Mouse (Mus musculus) cerebellum, adult 2 months (tissue): ENCODE measurements around the gene Fen1. TPM values are rescaled to one million over a fixed set of nuclear protein-coding genes. Genes with fewer than 3 reads are reported as not detected.
A peak's percentile ranks its signal among the peaks of the same experiment; 100 is the strongest.

Experiments
- DNase-seq, 2 experiments: peaks; one replicate each; pipeline ENCODE4 v3.0.0; 2021
- H3K27ac ChIP-seq: fragments of 200-500 bp; 2 replicates; pipeline ENCODE4 v1.5.1; 2012; ENCODE audit warnings: low read length, control low read depth, inconsistent platforms; ENCODE audit not compliant: insufficient read depth
- H3K27me3 ChIP-seq: fragments of 200-500 bp; 2 replicates; pipeline ENCODE4 v1.6.1; 2012; ENCODE audit warnings: inconsistent platforms, mild to moderate bottlenecking, low read length, moderate library complexity; ENCODE audit not compliant: control insufficient read depth, insufficient read depth
- H3K4me1 ChIP-seq: fragments of 200-500 bp; 2 replicates; pipeline ENCODE4 v1.6.1; 2011; ENCODE audit warnings: low read length; ENCODE audit not compliant: control insufficient read depth, insufficient read depth
- H3K4me3 ChIP-seq: fragments of 200-500 bp; replicated peaks from 2 replicates; pipeline ENCODE3; 2011; ENCODE audit warnings: mild to moderate bottlenecking, low read depth, low read length, control low read depth; ENCODE audit not compliant: insufficient read depth
- CTCF ChIP-seq: fragments of 200-500 bp; IDR thresholded peaks from 2 replicates; pipeline ENCODE4 v1.5.1; 2011; ENCODE audit warnings: low read depth, mild to moderate bottlenecking, control low read depth, low read length, moderate library complexity, borderline replicate concordance; ENCODE audit not compliant: insufficient read depth
- POLR2A ChIP-seq: fragments of 200-500 bp; IDR thresholded peaks from 2 replicates; pipeline ENCODE4 v1.6.1; 2011; ENCODE audit warnings: low read length, control low read depth, borderline replicate concordance; ENCODE audit not compliant: insufficient read depth
- WGBS: fragments of 180-500 bp; shearing (Covaris S2); methylation state at CpG from one replicate; pipeline ENCODE4 v1.1.7; 2018; 5-methylcytosine and 5-hydroxymethylcytosine counted together
- polyA plus RNA-seq: library from polyadenylated mRNA; depleted of rRNA; stranded (reverse); fragments of >200 nt; gene quantifications from 2 replicates; pipeline ENCODE4 v1.2.3, GENCODE M21; 2012

The Fen1 gene
- polyA plus RNA-seq, 1 experiment, result 19.9 TPM

GRCm38 (mm10) chr19:10184096-10184495 is 19.9 kb downstream of the Fen1 start:
- peaks cover 14% of the 10 kb centered on the region for H3K4me1 ChIP-seq
- DNase-seq, result no peak

GRCm38 (mm10) chr19:10183299-10183983 is 20.5 kb downstream of the Fen1 start:
- no peaks in the 10 kb centered on the region for H3K27me3 ChIP-seq
- WGBS, result 4% methylated on average over 35 of the region's 35 CpGs
- H3K4me3 ChIP-seq, result peak overlapping the region; percentile 90
- peaks cover 9% of the 10 kb centered on the region; the same call in 1 of the 2 replicates for H3K4me1 ChIP-seq
- DNase-seq, result peak; percentile 74 to 78
- peak; percentile 42; the same call in 1 of the 2 replicates for TF ChIP-seq POLR2A
- no peak for TF ChIP-seq CTCF
- H3K27ac ChIP-seq, result peak overlapping the region; percentile 65

More at GRCm38 (mm10) chr19:10184096-10184495, 19.9 kb downstream of the Fen1 start:
- Histone ChIP-seq H3K27me3 (no peaks in the 10 kb centered on the region), H3K4me3 (peak overlapping the region; percentile 90), H3K27ac (0 out of 2 replicates have a peak overlapping the region, but pooled peaks have one; percentile 65)
- WGBS, result 41% methylated on average over 12 of the region's 12 CpGs
- no peak for TF ChIP-seq CTCF
- TF ChIP-seq POLR2A, result no peak

- Histone ChIP-seq H3K27ac (peak within 1 kb of the TSS; percentile 65), H3K27me3 (no peaks in the 10 kb centered on the region), H3K4me3 (peak within 1 kb of the TSS; percentile 90), H3K4me1 (peaks cover 4% of the 10 kb centered on the region; the same call in 1 of the 2 replicates)
- TF ChIP-seq CTCF (peak; percentile 32; the same call in 1 of the 2 replicates), POLR2A (peak; percentile 33; the same call in 1 of the 2 replicates)
- DNase-seq, result peak; percentile 93 to 95
- WGBS, result under 1% methylated on average over 70 of the region's 70 CpGs
Observed at GRCm38 (mm10) chr19:10182670-10183298, 21.2 kb downstream of the Fen1 start, which contains the start of gene Fads1. Fads1 (plus strand) TSS chr19:10182888.

GRCm38 (mm10) chr19:10182142-10182541 is 21.8 kb downstream of the Fen1 start:
- 14% methylated on average over 7 of the region's 7 CpGs for WGBS
- Histone ChIP-seq H3K4me1 (0 out of 2 replicates have a peak, but pooled peaks cover 4% of the 10 kb centered on the region), H3K27ac (no peak overlapping the region), H3K27me3 (no peaks in the 10 kb centered on the region), H3K4me3 (peak overlapping the region; percentile 90)
- no peak for DNase-seq
- TF ChIP-seq POLR2A (no peak), CTCF (no peak)

GRCm38 (mm10) chr19:10181225-10181624 is 22.7 kb downstream of the Fen1 start:
- TF ChIP-seq CTCF (no peak), POLR2A (no peak)
- no peaks in the 10 kb centered on the region for H3K27me3 ChIP-seq
- H3K4me3 ChIP-seq, result no peak overlapping the region
- no peak overlapping the region for H3K27ac ChIP-seq
- no peak for DNase-seq
- H3K4me1 ChIP-seq, result 0 out of 2 replicates have a peak, but pooled peaks cover 4% of the 10 kb centered on the region
- WGBS, result 77% methylated on average over 7 of the region's 7 CpGs

- TF ChIP-seq POLR2A (no peak), CTCF (no peak)
- no peak for DNase-seq
- Histone ChIP-seq H3K4me3 (no peak overlapping the region), H3K4me1 (peaks cover under 1% of the 10 kb centered on the region; the same call in 1 of the 2 replicates), H3K27me3 (no peaks in the 10 kb centered on the region), H3K27ac (no peak overlapping the region)
- 62% methylated on average over 7 of the region's 7 CpGs for WGBS
Observed at GRCm38 (mm10) chr19:10176941-10177372, 27.0 kb downstream of the Fen1 start.

- Histone ChIP-seq H3K4me1 (peaks cover 3% of the 10 kb centered on the region; the same call in 1 of the 2 replicates), H3K4me3 (no peak overlapping the region), H3K27me3 (no peaks in the 10 kb centered on the region), H3K27ac (no peak overlapping the region)
- no peak for TF ChIP-seq CTCF
- TF ChIP-seq POLR2A, result no peak
- WGBS, result 50% methylated on average over 1 of the region's 1 CpGs
- no peak for DNase-seq
Observed at GRCm38 (mm10) chr19:10176477-10176876, 27.5 kb downstream of the Fen1 start.
